Mouse (Mus musculus) midbrain, embryonic 10.5 days (tissue): ENCODE data around the gene Cldn13. TPM values are rescaled to one million over a fixed set of nuclear protein-coding genes. Genes with fewer than 3 reads are reported as not detected.
"Not testable (repeated sequence)": the region's sequence is repeated elsewhere in the genome, so short reads cannot be mapped to it uniquely, and the experiment has no call there.

Experiments used
- DNase-seq: peaks from one replicate; pipeline ENCODE4 v3.0.0-alpha.2; 2017; ENCODE audit warnings: low spot score
- H3K27ac ChIP-seq: fragments of 300-500 bp; sonication (generic); replicated peaks from 2 replicates; pipeline ENCODE4 v1.5.1; 2016; ENCODE audit warnings: mild to moderate bottlenecking
- H3K27me3 ChIP-seq: fragments of 300-500 bp; sonication (generic); 2 replicates; pipeline ENCODE4 v1.6.1; 2016; ENCODE audit warnings: low read depth, mild to moderate bottlenecking; ENCODE audit not compliant: poor library complexity, severe bottlenecking
- H3K36me3 ChIP-seq: fragments of 300-500 bp; sonication (generic); 2 replicates; pipeline ENCODE4 v1.6.1; 2016; ENCODE audit warnings: mild to moderate bottlenecking, moderate library complexity
- H3K4me1 ChIP-seq: fragments of 300-500 bp; sonication (generic); 2 replicates; pipeline ENCODE4 v1.6.1; 2016
- H3K4me3 ChIP-seq: fragments of 300-500 bp; sonication (generic); 2 replicates; pipeline ENCODE4 v1.5.1; 2016; ENCODE audit warnings: mild to moderate bottlenecking, moderate library complexity
- H3K9me3 ChIP-seq: fragments of 300-500 bp; sonication (generic); replicated peaks from 2 replicates; pipeline ENCODE4 v1.6.1; 2016; ENCODE audit warnings: mild to moderate bottlenecking
- WGBS: fragments of 180-500 bp; shearing (Covaris S2); methylation state at CpG from one replicate; pipeline ENCODE4 v1.1.7; 2016; 5-methylcytosine and 5-hydroxymethylcytosine counted together
- polyA plus RNA-seq: library from polyadenylated mRNA; unstranded; fragments of >200 nt; fragmentation: Nextera tagmentation; extraction: Ambion mirVana; gene quantifications from 2 replicates; pipeline ENCODE4 v1.2.1, GENCODE M21; 2016

The Cldn13 gene
- polyA plus RNA-seq = 3.2 and 3.8 TPM in 2 replicates

GRCm38 (mm10) chr5:134915311-134915710 is at the start of gene Cldn13:
Cldn13 (minus strand) TSS chr5:134915526.
- H3K27me3 ChIP-seq = no peaks in the 10 kb centered on the region
- H3K36me3 ChIP-seq = no peaks in the 10 kb centered on the region
- H3K27ac ChIP-seq = no peak within 1 kb of the TSS
- no peaks in the 10 kb centered on the region for H3K4me1 ChIP-seq
- DNase-seq = no peak
- 86% methylated on average over 8 of the region's 8 CpGs for WGBS
- H3K4me3 ChIP-seq = no peak within 1 kb of the TSS
- H3K9me3 ChIP-seq = 0 out of 2 replicates have a peak, but pooled peaks cover 3% of the 10 kb centered on the region

- peaks cover 17% of the 10 kb centered on the region for H3K27me3 ChIP-seq
- not testable (repeated sequence) for H3K36me3 ChIP-seq, H3K9me3 ChIP-seq, DNase-seq, H3K4me3 ChIP-seq, H3K27ac ChIP-seq
- peaks cover 16% of the 10 kb centered on the region for H3K4me1 ChIP-seq
These were observed 49.3 kb upstream of the Cldn13 start for GRCm38 (mm10) chr5:134964655-134965054.

- DNase-seq = no peak
- peaks cover 16% of the 10 kb centered on the region for H3K4me1 ChIP-seq
- H3K27ac ChIP-seq = no peak overlapping the region
- H3K36me3 ChIP-seq = no peaks in the 10 kb centered on the region
- no peaks in the 10 kb centered on the region for H3K9me3 ChIP-seq
- no peak overlapping the region for H3K4me3 ChIP-seq
- H3K27me3 ChIP-seq = peaks cover 17% of the 10 kb centered on the region
- 59% methylated on average over 5 of the region's 5 CpGs for WGBS
These were observed 48.2 kb upstream of the Cldn13 start for GRCm38 (mm10) chr5:134963546-134963945.

- Histone ChIP-seq H3K27ac (no peak overlapping the region), H3K27me3 (peaks cover 3% of the 10 kb centered on the region), H3K4me1 (peaks cover 20% of the 10 kb centered on the region), H3K4me3 (no peak overlapping the region), H3K9me3 (no peaks in the 10 kb centered on the region), H3K36me3 (no peaks in the 10 kb centered on the region)
- WGBS = 90% methylated on average over 2 of the region's 2 CpGs
- DNase-seq = no peak
These were observed 46.2 kb upstream of the Cldn13 start for GRCm38 (mm10) chr5:134961519-134961918.

DNA sequence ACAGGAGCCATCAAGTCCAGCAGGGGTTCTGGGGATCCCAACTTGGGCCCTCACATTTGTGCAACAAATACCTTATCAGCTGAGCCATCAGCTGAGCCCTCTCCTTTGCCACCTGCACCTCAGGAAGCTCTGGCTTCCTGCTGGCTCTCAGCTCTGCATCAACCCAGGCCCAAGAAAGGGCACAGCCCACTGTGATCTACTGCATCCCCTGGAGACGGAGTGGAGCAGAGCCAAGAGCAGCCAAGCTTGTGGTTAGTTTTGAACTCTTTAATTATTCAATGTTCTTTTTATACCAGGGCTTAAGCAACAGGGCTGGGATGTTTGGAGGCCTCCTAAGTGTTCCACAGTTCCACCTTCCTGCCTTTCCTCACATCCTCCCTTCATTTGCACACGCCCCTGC is 45.1 kb upstream of the Cldn13 start:
- 73% methylated on average over 2 of the region's 2 CpGs for WGBS
- Histone ChIP-seq H3K4me1 (peaks cover 11% of the 10 kb centered on the region), H3K27ac (no peak overlapping the region), H3K9me3 (no peaks in the 10 kb centered on the region), H3K36me3 (no peaks in the 10 kb centered on the region), H3K27me3 (no peaks in the 10 kb centered on the region), H3K4me3 (no peak overlapping the region)
- no peak for DNase-seq

DNA sequence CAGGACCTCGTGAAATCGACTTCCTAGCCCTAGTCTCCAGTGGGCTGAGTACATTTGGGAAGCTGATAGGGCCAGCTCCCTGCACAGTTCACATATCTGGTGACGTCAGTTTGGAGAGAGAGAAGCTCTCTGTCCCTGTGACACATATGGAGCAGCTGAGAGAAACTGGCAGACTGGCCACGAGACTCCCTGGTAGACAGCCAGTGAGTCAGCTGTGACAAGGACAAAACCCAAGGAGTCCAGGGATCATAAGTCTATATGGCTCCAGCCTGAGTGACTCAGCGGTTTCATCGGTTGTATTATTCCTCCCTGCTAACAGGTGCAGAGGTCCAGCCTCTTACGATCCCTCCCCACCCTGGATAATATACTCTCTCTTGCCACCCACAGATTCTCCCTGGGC is 43.8 kb upstream of the Cldn13 start:
- 85% methylated on average over 7 of the region's 7 CpGs for WGBS
- no peaks in the 10 kb centered on the region for H3K27me3 ChIP-seq
- H3K36me3 ChIP-seq = no peaks in the 10 kb centered on the region
- H3K27ac ChIP-seq = no peak overlapping the region
- peaks cover 11% of the 10 kb centered on the region for H3K4me1 ChIP-seq
- H3K4me3 ChIP-seq = no peak overlapping the region
- no peak for DNase-seq
- no peaks in the 10 kb centered on the region for H3K9me3 ChIP-seq

- DNase-seq = no peak
- Histone ChIP-seq H3K4me3 (no peak overlapping the region), H3K36me3 (no peaks in the 10 kb centered on the region), H3K9me3 (no peaks in the 10 kb centered on the region), H3K27me3 (no peaks in the 10 kb centered on the region), H3K27ac (no peak overlapping the region), H3K4me1 (peaks cover 11% of the 10 kb centered on the region)
- 84% methylated on average over 5 of the region's 5 CpGs for WGBS
These were observed 40.2 kb upstream of the Cldn13 start for GRCm38 (mm10) chr5:134955491-134955890.

DNA sequence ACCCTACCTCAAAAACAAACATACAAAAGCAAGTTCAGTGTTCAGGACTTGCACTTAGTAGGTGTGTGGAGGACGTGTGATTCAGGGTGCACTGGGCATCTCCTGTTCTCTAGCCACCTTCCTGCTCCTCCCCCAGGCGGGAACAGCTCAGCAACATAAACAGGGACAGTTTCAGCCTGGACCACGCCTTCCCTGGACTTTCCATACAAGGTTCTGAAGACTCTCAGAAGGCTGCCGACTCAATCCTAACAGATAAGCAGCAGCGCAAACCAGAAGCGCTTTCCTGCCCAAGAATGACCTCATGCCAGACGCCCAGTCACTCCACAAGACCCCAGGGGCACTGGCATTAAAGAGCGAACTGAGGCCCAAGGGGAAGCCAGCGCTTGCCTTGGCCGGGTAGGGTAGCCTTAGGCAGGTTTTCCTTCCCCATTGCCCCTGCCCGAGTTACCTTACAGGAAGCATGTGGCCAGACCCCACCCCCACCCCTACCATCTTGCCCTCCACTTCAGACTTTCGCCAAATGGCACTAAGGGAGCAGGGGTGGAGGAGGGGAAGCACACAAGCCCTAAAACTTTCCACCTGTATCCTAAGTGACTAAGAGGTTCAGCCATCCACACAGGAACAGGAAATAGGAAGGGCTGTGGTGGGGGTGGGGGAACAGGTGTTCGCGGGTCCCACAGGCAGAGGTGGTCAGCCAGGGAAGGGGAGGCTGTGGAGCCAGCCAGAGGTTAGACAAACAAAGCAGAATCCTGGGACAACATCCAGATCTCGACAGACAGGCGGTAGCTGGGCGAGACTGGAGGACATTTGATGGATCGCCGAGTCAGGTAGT is 35.9 kb upstream of the Cldn13 start:
- no peak overlapping the region for H3K4me3 ChIP-seq
- peaks cover 12% of the 10 kb centered on the region for H3K4me1 ChIP-seq
- DNase-seq = no peak
- no peak overlapping the region for H3K27ac ChIP-seq
- no peaks in the 10 kb centered on the region for H3K36me3 ChIP-seq
- WGBS = 53% methylated on average over 19 of the region's 19 CpGs
- no peaks in the 10 kb centered on the region for H3K9me3 ChIP-seq
- H3K27me3 ChIP-seq = peaks cover 21% of the 10 kb centered on the region

DNA sequence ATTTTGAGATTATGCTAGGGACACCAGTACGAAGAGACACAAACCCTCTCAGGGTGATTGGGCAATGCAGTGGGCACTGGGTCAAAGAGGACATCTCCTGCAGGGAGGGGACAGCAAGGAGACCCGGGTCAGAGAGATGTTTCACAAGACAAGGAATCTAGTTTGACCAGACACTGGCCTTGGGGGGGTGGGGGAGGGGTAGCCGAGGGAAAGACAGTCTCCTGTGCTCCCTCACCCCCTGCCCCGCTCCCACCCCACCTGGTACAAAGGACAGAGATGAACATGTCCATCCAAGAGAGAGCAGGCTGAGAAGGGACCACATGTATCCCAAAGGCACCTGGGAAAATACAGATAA is 32.7 kb upstream of the Cldn13 start:
- Histone ChIP-seq H3K27ac (no peak overlapping the region), H3K27me3 (peaks cover 49% of the 10 kb centered on the region), H3K4me1 (peaks cover 18% of the 10 kb centered on the region), H3K9me3 (no peaks in the 10 kb centered on the region), H3K4me3 (no peak overlapping the region), H3K36me3 (no peaks in the 10 kb centered on the region)
- DNase-seq = no peak
- WGBS = 71% methylated on average over 4 of the region's 4 CpGs

GRCm38 (mm10) chr5:134947420-134948084 is 32.2 kb upstream of the Cldn13 start:
- H3K4me1 ChIP-seq = peaks cover 18% of the 10 kb centered on the region
- H3K4me3 ChIP-seq = no peak overlapping the region
- H3K36me3 ChIP-seq = no peaks in the 10 kb centered on the region
- no peak for DNase-seq
- H3K27ac ChIP-seq = no peak overlapping the region
- no peaks in the 10 kb centered on the region for H3K9me3 ChIP-seq
- WGBS = 62% methylated on average over 5 of the region's 5 CpGs
- peaks cover 49% of the 10 kb centered on the region for H3K27me3 ChIP-seq

GRCm38 (mm10) chr5:134946857-134947255 is 31.5 kb upstream of the Cldn13 start, which contains the start of gene Cldn4:
Cldn4 (minus strand) TSS chr5:134946934.
- Histone ChIP-seq H3K27me3 (peaks cover 49% of the 10 kb centered on the region), H3K4me3 (peak within 1 kb of the TSS; percentile 30), H3K4me1 (peaks cover 18% of the 10 kb centered on the region), H3K9me3 (no peaks in the 10 kb centered on the region), H3K27ac (no peak within 1 kb of the TSS; the same call in 1 of the 2 replicates), H3K36me3 (no peaks in the 10 kb centered on the region)
- no peak for DNase-seq
- WGBS = 5% methylated on average over 11 of the region's 11 CpGs

DNA sequence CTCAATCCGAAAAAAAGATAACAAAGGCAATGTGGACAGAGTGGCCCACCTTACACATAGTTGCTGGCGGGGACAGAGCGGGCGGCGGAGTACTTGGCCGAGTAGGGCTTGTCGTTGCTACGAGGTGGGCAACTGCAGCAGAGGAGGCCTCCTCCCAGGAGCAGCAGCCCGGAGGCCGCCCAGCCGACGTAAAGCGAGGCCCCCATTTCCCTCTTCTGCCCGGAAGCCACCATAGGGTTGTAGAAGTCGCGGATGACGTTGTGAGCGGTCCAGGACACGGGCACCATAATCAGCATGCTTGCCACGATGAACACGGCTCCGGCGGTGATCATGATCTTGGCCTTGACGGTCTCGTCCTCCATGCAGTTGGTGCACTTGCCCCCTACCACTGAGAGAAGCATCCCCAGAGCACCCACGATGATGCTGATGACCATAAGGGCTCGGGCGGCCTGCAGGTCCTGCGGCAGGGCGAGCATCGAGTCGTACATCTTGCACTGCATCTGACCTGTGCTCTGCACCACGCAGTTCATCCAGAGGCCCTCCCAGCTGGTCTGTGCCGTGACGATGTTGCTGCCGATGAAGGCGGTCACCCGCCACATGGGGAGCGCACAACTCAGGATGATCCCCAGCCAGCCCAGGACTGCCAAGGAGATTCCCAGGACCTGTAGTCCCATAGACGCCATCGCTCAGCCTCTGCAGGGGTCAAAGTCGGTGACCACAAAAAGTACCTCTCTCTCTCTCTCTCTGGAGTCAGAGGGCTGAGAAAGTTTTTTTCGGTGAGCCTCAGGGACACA is 30.9 kb upstream of the Cldn13 start:
- H3K27me3 ChIP-seq = peaks cover 49% of the 10 kb centered on the region
- peak; percentile 32 for DNase-seq
- H3K9me3 ChIP-seq = no peaks in the 10 kb centered on the region
- WGBS = 16% methylated on average over 43 of the region's 43 CpGs
- H3K4me3 ChIP-seq = peak overlapping the region; percentile 30
- peaks cover 15% of the 10 kb centered on the region for H3K4me1 ChIP-seq
- H3K36me3 ChIP-seq = no peaks in the 10 kb centered on the region
- no peak overlapping the region; the same call in 1 of the 2 replicates for H3K27ac ChIP-seq
